Mouse (Mus musculus): Measurements from ENCODE around the gene Camp. TPM values are rescaled to one million over a fixed set of nuclear protein-coding genes. Genes with fewer than 3 reads are reported as not detected.

Camp gene
- total RNA-seq, 1 experiment from 2014 or later: 5.2 TPM

Other genes with a start within 250 kb of the Camp start
- not detected in 2 replicates for gene Fbxw24, start 223.6 kb downstream of the Camp start, total RNA-seq (2017)
- not detected in 2 replicates for gene Fbxw25, start 185.0 kb downstream of the Camp start, total RNA-seq (2017)
- gene Fbxw18, start 146.9 kb downstream of the Camp start, total RNA-seq (2017): not detected in 2 replicates
- gene Fbxw26, start 103.5 kb downstream of the Camp start, total RNA-seq (2017): not detected in 2 replicates
- gene Fbxw27, start 58.9 kb downstream of the Camp start, total RNA-seq (2017): not detected in 2 replicates
- not detected in 2 replicates for gene Spink8, start 37.3 kb downstream of the Camp start, total RNA-seq (2017)
- 6.5 and 9.3 TPM in 2 replicates for gene Nme6, start 16.9 kb downstream of the Camp start, total RNA-seq (2017)
- 7.9 and 10.2 TPM in 2 replicates for gene Cdc25a, start 26.0 kb upstream of the Camp start, total RNA-seq (2017)
- 51.6 and 55.5 TPM in 2 replicates for gene Map4, start 81.8 kb upstream of the Camp start, total RNA-seq (2017)